Mouse (Mus musculus): ENCODE results near the gene Myh10. TPM values are rescaled to one million over a fixed set of nuclear protein-coding genes. Genes with fewer than 3 reads are reported as not detected.

Myh10 gene
- total RNA-seq (2021): 10 to 100 TPM; 12.7 to 20.7 TPM
- long read RNA-seq, experiment 1, partial matches to known transcripts: 2 of 6 reads
- long read RNA-seq, experiment 1, other reads (novel, unspliced or antisense): 4 of 6 reads
- long read RNA-seq, experiment 2, full-length matches to known transcripts: 2 of 9 reads
- long read RNA-seq, experiment 2, partial matches to known transcripts: 7 of 9 reads
- long read RNA-seq, experiment 2, other reads (novel, unspliced or antisense): 0 of 9 reads

- DNase-seq: peak; percentile 93 to 98
- intact Hi-C loops (cut with DNase I): no loop called here
These were observed at the start of gene Myh10 for GRCm38 (mm10) chr11:68691321-68692009. Gene Myh10, plus strand, starts transcription at chr11:68691559.

GRCm38 (mm10) chr11:68644781-68645180 is 46.6 kb upstream of the Myh10 start:
- intact Hi-C loops (cut with DNase I): no loop called here

GRCm38 (mm10) chr11:68647808-68648207 is 43.6 kb upstream of the Myh10 start:
- intact Hi-C loops (cut with DNase I): no loop called here

More at GRCm38 (mm10) chr11:68644781-68645180, 46.6 kb upstream of the Myh10 start:
- DNase-seq: no peak

GRCm38 (mm10) chr11:68648385-68649148 is 42.8 kb upstream of the Myh10 start:
- intact Hi-C loops (cut with DNase I): no loop called here
- DNase-seq: no peak

More at GRCm38 (mm10) chr11:68647808-68648207, 43.6 kb upstream of the Myh10 start:
- DNase-seq: no peak

- no peak for DNase-seq
- intact Hi-C loops (cut with DNase I): no loop called here
These were observed 39.8 kb upstream of the Myh10 start for GRCm38 (mm10) chr11:68651518-68651917.

GRCm38 (mm10) chr11:68655524-68655923 is 35.8 kb upstream of the Myh10 start:
- intact Hi-C loops (cut with DNase I): no loop called here
- no peak for DNase-seq

GRCm38 (mm10) chr11:68656887-68657685 is 34.3 kb upstream of the Myh10 start:
- DNase-seq: no peak
- intact Hi-C loops (cut with DNase I): no loop called here

GRCm38 (mm10) chr11:68657811-68658210 is 33.5 kb upstream of the Myh10 start:
- intact Hi-C loops (cut with DNase I): no loop called here
- no peak for DNase-seq

GRCm38 (mm10) chr11:68665331-68665730 is 26.0 kb upstream of the Myh10 start:
- intact Hi-C loops (cut with DNase I): no loop called here
- DNase-seq: no peak

- intact Hi-C loops (cut with DNase I): no loop called here
These were observed 25.1 kb upstream of the Myh10 start for GRCm38 (mm10) chr11:68666210-68666609.

GRCm38 (mm10) chr11:68672270-68672970 is 18.9 kb upstream of the Myh10 start:
- no peak for DNase-seq
- intact Hi-C loops (cut with DNase I): no loop called here

More at GRCm38 (mm10) chr11:68666210-68666609, 25.1 kb upstream of the Myh10 start:
- DNase-seq: no peak

- intact Hi-C loops (cut with DNase I): no loop called here
- no peak for DNase-seq
These were observed 17.3 kb upstream of the Myh10 start for GRCm38 (mm10) chr11:68674071-68674470.

- intact Hi-C loops (cut with DNase I): no loop called here
These were observed 16.7 kb upstream of the Myh10 start for GRCm38 (mm10) chr11:68674643-68675042.

GRCm38 (mm10) chr11:68675274-68675673 is 16.1 kb upstream of the Myh10 start:
- no peak for DNase-seq
- intact Hi-C loops (cut with DNase I): no loop called here

More at GRCm38 (mm10) chr11:68674643-68675042, 16.7 kb upstream of the Myh10 start:
- no peak for DNase-seq

- intact Hi-C loops (cut with DNase I): no loop called here
- no peak for DNase-seq
These were observed 10.0 kb upstream of the Myh10 start for GRCm38 (mm10) chr11:68681254-68681839.

GRCm38 (mm10) chr11:68682136-68682806 is 9.1 kb upstream of the Myh10 start:
- intact Hi-C loops (cut with DNase I): no loop called here

GRCm38 (mm10) chr11:68686001-68686400 is 5.4 kb upstream of the Myh10 start:
- intact Hi-C loops (cut with DNase I): no loop called here
- no peak for DNase-seq

More at GRCm38 (mm10) chr11:68682136-68682806, 9.1 kb upstream of the Myh10 start:
- no peak for DNase-seq

GRCm38 (mm10) chr11:68689304-68689703 is 2.1 kb upstream of the Myh10 start:
- DNase-seq: no peak
- intact Hi-C loops (cut with DNase I): no loop called here

- no peak for DNase-seq
- intact Hi-C loops (cut with DNase I): no loop called here
These were observed 894 bp upstream of the Myh10 start for GRCm38 (mm10) chr11:68690465-68690864.

Data from gastrocnemius, postnatal 36 days (tissue).